Mouse (Mus musculus): Measurements from ENCODE around the gene Cbx7. TPM values are rescaled to one million over a fixed set of nuclear protein-coding genes. Genes with fewer than 3 reads are reported as not detected.

The Cbx7 gene
- 4.3 and 5.0 TPM in 2 replicates for polyA plus RNA-seq (2014; fragmentation: Nextera tagmentation; extraction: Ambion mirVana)

DNA sequence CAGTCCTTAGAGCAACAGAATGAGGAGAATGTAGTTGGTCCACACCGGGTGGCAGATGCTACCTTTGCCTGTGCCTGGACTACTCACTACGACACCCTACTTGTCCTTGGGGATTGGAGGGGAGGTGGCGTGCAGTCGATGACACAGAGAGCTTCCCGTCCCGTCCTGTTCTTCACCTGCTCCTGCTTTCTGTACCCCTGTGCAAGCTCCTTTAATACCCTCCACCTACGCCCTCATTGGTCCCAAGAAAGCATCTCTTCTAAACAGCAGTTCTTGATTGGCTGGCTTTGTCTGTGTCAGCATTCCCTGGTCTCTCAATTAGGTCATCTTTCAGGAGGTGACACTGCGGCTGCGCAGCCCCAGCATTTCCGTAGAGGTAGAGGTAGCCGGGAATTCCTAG lies at the start of gene Cbx7:
Gene Cbx7, minus strand, starts transcription at position 180 of the 400 bp plus-strand sequence.
- Histone ChIP-seq H3K27me3 (ENCODE audit: control insufficient read depth, insufficient read depth, low read length) (no peaks in the 10 kb centered on the region), H3K4me2 (ENCODE audit: low read depth, low read length) (no peak within 1 kb of the TSS), H3K36me3 (ENCODE audit: control insufficient read depth, insufficient read depth, low read length) (no peaks in the 10 kb centered on the region), H3K4me1 (ENCODE audit: control insufficient read depth, insufficient read depth, low read length) (no peaks in the 10 kb centered on the region), H3K9ac (replicated peaks; ENCODE audit: low read depth, low read length) (no peak within 1 kb of the TSS), H3K9me3 (ENCODE audit: control insufficient read depth, low read length) (no peaks in the 10 kb centered on the region), H3K4me3 (ENCODE audit: low read depth, low read length) (no peak within 1 kb of the TSS), H3K27ac (ENCODE audit: low read depth, low read length) (no peak within 1 kb of the TSS)
- 93% methylated on average over 11 of the region's 11 CpGs for WGBS
- ATAC-seq (ENCODE audit: low read depth): no peak

DNA sequence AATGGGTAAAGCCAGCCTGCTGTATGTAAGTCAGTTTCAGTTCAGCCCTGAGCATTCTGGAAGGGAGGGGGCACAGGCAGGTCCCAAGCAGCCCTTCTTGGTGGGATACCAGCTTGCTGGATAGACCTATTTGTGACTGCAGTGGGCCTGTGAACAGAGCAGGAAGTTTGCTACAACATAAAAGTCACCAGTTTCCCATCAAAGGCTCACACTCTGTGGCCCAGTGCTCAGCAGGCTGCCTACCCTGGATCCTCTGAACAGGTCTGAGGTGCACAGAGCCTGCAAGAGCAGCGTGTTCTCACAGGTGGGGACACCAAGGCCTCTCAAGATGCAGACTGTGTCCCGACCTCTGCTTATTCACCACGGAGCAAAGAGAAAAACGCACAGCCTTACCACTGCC lies 49.6 kb upstream of the Cbx7 start:
- Histone ChIP-seq H3K4me1 (ENCODE audit: control insufficient read depth, insufficient read depth, low read length) (no peaks in the 10 kb centered on the region), H3K27ac (ENCODE audit: low read depth, low read length) (peak overlapping the region; percentile 24; the same call in 1 of the 2 replicates), H3K9ac (replicated peaks; ENCODE audit: low read depth, low read length) (no peak overlapping the region), H3K9me3 (ENCODE audit: control insufficient read depth, low read length) (no peaks in the 10 kb centered on the region), H3K4me2 (ENCODE audit: low read depth, low read length) (no peak overlapping the region), H3K27me3 (ENCODE audit: control insufficient read depth, insufficient read depth, low read length) (peaks cover 10% of the 10 kb centered on the region), H3K36me3 (ENCODE audit: control insufficient read depth, insufficient read depth, low read length) (no peaks in the 10 kb centered on the region), H3K4me3 (ENCODE audit: low read depth, low read length) (no peak overlapping the region)
- ATAC-seq (ENCODE audit: low read depth): no peak
- WGBS: 72% methylated on average over 4 of the region's 4 CpGs

DNA sequence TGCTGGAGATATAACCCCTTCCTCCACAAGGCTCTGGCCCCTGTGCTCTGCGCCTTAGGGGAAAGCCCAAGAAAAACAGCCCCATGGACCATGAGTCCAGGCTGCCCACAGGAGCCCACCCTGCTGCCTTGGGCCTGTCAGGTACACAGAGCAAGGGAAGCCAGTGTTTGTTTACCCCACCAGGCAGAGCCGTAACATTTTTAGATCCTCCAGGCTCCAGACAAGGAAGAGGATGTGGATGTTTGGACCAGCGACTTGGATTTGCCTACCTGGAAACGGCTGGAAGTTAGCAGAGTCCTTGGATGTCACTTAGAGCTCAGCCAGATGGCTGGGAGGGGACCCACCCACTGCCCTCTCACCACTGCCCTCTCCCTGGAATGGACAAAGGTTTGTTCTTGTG lies 48.7 kb upstream of the Cbx7 start:
- Histone ChIP-seq H3K4me1 (ENCODE audit: control insufficient read depth, insufficient read depth, low read length) (no peaks in the 10 kb centered on the region), H3K4me2 (ENCODE audit: low read depth, low read length) (no peak overlapping the region), H3K9me3 (ENCODE audit: control insufficient read depth, low read length) (no peaks in the 10 kb centered on the region), H3K4me3 (ENCODE audit: low read depth, low read length) (no peak overlapping the region), H3K36me3 (ENCODE audit: control insufficient read depth, insufficient read depth, low read length) (no peaks in the 10 kb centered on the region), H3K9ac (replicated peaks; ENCODE audit: low read depth, low read length) (no peak overlapping the region), H3K27ac (ENCODE audit: low read depth, low read length) (no peak overlapping the region), H3K27me3 (ENCODE audit: control insufficient read depth, insufficient read depth, low read length) (peaks cover 18% of the 10 kb centered on the region)
- WGBS: 80% methylated on average over 4 of the region's 4 CpGs
- no peak for ATAC-seq (ENCODE audit: low read depth)

DNA sequence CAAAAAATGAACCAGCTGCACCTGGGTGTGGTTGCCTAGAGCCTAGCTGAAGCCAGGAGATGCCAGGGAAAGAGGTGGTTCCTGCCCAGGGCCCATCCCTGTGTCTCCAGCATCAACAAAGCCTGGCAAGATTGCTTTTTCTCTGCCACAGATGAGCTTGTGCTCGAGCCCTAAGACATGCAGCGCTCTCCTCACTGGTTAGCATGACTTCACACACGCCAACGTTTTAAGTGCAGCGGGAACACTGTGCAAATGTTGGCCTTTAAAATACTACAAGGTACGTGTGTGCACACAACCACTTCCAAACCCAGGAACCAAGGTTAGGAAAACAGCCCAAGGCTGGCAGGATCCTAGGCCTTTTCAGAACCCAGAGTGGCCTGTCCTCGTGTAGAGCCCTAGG lies 48.3 kb upstream of the Cbx7 start:
- no peak for ATAC-seq (ENCODE audit: low read depth)
- H3K9ac ChIP-seq (replicated peaks; ENCODE audit: low read depth, low read length): no peak overlapping the region
- no peaks in the 10 kb centered on the region for H3K9me3 ChIP-seq (ENCODE audit: control insufficient read depth, low read length)
- no peak overlapping the region for H3K4me3 ChIP-seq (ENCODE audit: low read depth, low read length)
- WGBS: 84% methylated on average over 7 of the region's 7 CpGs
- H3K36me3 ChIP-seq (ENCODE audit: control insufficient read depth, insufficient read depth, low read length): no peaks in the 10 kb centered on the region
- H3K4me2 ChIP-seq (ENCODE audit: low read depth, low read length): no peak overlapping the region
- H3K27me3 ChIP-seq (ENCODE audit: control insufficient read depth, insufficient read depth, low read length): peaks cover 22% of the 10 kb centered on the region
- peaks cover 3% of the 10 kb centered on the region; the same call in 1 of the 2 replicates for H3K4me1 ChIP-seq (ENCODE audit: control insufficient read depth, insufficient read depth, low read length)
- no peak overlapping the region for H3K27ac ChIP-seq (ENCODE audit: low read depth, low read length)

DNA sequence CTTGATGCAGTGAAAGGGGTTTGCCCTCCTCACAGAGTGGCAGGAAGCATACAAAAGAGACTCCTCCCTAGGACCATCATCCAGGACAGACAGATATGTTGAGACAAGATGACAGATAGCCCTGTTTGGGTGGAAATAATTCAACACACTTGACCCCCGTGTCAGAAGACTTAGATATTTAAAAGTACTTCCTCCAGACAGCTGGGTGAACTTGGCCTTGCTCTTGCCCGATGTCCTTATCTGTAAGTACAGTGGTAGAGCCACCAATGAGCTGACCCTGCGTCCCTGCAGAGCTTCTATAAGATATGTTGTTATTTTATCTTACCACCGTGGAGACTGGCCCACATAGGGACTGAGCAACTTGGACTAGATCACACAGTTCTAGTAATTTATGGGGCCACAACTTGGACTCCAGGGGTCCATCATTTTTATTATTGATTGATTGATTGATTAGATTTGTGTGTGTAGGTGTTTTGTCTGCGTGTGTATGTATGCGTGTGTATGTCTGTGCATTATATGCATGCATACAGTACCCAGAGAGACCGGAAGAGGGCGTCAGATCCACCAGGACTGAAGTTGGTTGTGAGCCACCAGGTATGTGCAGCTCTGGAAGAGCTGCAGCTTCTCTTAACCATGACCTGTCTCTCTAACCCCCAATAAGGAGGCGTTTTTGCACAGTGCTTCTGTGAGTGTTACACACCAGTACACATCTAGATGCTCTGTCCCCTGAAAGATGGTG lies 45.8 kb upstream of the Cbx7 start:
- ATAC-seq (ENCODE audit: low read depth): no peak
- H3K9ac ChIP-seq (replicated peaks; ENCODE audit: low read depth, low read length): no peak overlapping the region
- H3K9me3 ChIP-seq (ENCODE audit: control insufficient read depth, low read length): no peaks in the 10 kb centered on the region
- H3K27me3 ChIP-seq (ENCODE audit: control insufficient read depth, insufficient read depth, low read length): peaks cover 31% of the 10 kb centered on the region
- no peak overlapping the region for H3K27ac ChIP-seq (ENCODE audit: low read depth, low read length)
- H3K4me1 ChIP-seq (ENCODE audit: control insufficient read depth, insufficient read depth, low read length): peaks cover 20% of the 10 kb centered on the region; the same call in 1 of the 2 replicates
- H3K36me3 ChIP-seq (ENCODE audit: control insufficient read depth, insufficient read depth, low read length): no peaks in the 10 kb centered on the region
- H3K4me3 ChIP-seq (ENCODE audit: low read depth, low read length): no peak overlapping the region
- H3K4me2 ChIP-seq (ENCODE audit: low read depth, low read length): no peak overlapping the region
- 90% methylated on average over 9 of the region's 9 CpGs for WGBS

DNA sequence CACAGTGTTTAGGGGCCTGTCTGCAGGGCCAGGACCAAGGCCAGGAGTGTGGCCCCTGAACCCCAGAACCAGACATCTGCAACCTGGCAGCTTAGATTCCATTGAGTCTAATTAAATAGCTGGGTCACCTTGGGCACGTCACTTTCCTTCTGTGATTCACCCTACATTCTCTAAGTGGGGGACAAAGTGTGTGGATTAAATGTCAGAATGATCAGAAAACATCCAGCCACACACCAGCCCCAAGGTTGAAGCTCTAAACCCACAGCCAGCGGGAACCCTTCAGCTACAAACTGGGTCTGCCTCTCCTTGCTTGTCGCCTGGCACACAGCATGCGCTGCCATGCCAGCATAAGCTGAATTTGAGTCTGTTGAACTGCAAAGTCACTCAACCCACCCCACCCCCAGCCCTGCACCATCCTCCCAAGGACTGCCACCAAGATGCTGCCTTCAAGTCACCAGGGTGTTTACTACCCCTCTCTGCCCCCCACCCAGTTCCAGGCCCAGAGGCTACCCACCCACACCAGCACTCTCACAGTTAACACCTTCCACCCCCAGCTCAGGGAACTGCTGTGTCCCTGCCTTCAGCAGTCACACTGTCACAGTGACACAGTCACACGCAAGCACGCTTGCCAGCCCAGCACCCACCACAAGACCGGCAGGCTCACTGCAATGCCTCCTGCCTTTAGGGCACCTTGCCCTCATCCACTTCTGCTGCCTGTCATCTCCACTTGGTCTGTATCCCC lies 44.5 kb upstream of the Cbx7 start:
- H3K27ac ChIP-seq (ENCODE audit: low read depth, low read length): no peak overlapping the region
- peaks cover 31% of the 10 kb centered on the region for H3K27me3 ChIP-seq (ENCODE audit: control insufficient read depth, insufficient read depth, low read length)
- H3K4me3 ChIP-seq (ENCODE audit: low read depth, low read length): no peak overlapping the region; the same call in 1 of the 2 replicates
- H3K9me3 ChIP-seq (ENCODE audit: control insufficient read depth, low read length): no peaks in the 10 kb centered on the region
- WGBS: 59% methylated on average over 7 of the region's 7 CpGs
- no peak overlapping the region for H3K9ac ChIP-seq (replicated peaks; ENCODE audit: low read depth, low read length)
- H3K4me1 ChIP-seq (ENCODE audit: control insufficient read depth, insufficient read depth, low read length): peaks cover 20% of the 10 kb centered on the region; the same call in 1 of the 2 replicates
- no peak for ATAC-seq (ENCODE audit: low read depth)
- H3K4me2 ChIP-seq (ENCODE audit: low read depth, low read length): peak overlapping the region; percentile 91
- H3K36me3 ChIP-seq (ENCODE audit: control insufficient read depth, insufficient read depth, low read length): no peaks in the 10 kb centered on the region

DNA sequence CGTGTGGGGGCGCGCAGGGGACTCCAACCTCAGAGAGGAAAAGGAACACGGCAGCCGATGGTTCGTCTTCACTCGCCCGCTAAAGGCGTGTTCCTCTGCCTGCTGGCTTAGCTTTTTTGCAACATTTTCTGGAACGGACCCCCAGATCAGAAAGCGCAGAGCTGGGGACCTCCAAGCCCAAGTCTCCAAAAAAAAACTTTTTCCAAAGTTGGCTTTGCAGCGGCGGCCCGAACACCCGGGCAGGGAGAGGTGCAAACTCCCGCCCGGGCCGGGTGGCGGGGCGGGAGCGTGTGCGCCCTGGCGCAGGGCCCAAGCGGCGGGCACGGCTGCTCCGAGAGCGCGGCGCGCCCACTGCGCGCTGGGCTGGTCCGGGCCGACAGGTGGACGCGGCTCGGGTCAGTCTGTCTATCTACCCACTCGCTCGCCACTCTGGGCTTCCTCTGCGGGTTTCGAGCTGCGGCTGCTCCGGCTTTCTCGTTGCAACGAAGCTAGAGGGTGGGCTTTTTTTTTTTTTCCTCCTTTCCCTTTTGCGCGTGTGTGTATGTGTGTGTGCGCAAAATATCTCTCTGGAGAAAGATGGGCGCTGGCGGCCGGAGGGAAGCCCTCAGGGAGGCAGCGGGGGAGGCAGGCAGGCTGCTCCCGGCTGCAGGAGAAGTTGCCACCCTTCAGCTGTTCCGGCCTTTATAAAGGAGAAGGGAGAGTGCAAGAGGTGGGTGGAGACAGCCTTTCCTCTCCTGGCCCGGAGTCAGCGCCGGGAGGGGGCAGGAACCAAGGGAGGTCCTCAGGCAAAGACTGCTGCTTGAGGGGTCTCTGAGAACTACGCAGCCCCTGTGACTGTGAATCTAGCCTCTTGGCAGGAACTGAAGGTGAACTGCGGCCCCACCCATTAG lies 43.6 kb upstream of the Cbx7 start, which contains the start of gene Pdgfb:
Gene Pdgfb, minus strand, starts transcription at position 657 of the 890 bp plus-strand sequence.
- no peak for ATAC-seq (ENCODE audit: low read depth)
- H3K9me3 ChIP-seq (ENCODE audit: control insufficient read depth, low read length): no peaks in the 10 kb centered on the region
- peak within 1 kb of the TSS; percentile 73 for H3K4me3 ChIP-seq (ENCODE audit: low read depth, low read length)
- H3K4me1 ChIP-seq (ENCODE audit: control insufficient read depth, insufficient read depth, low read length): peaks cover 20% of the 10 kb centered on the region; the same call in 1 of the 2 replicates
- under 1% methylated on average over 43 of the region's 60 CpGs for WGBS
- H3K4me2 ChIP-seq (ENCODE audit: low read depth, low read length): peak within 1 kb of the TSS; percentile 91
- peak within 1 kb of the TSS; percentile 80 for H3K9ac ChIP-seq (replicated peaks; ENCODE audit: low read depth, low read length)
- no peaks in the 10 kb centered on the region for H3K36me3 ChIP-seq (ENCODE audit: control insufficient read depth, insufficient read depth, low read length)
- no peak within 1 kb of the TSS for H3K27ac ChIP-seq (ENCODE audit: low read depth, low read length)
- peaks cover 31% of the 10 kb centered on the region for H3K27me3 ChIP-seq (ENCODE audit: control insufficient read depth, insufficient read depth, low read length)

DNA sequence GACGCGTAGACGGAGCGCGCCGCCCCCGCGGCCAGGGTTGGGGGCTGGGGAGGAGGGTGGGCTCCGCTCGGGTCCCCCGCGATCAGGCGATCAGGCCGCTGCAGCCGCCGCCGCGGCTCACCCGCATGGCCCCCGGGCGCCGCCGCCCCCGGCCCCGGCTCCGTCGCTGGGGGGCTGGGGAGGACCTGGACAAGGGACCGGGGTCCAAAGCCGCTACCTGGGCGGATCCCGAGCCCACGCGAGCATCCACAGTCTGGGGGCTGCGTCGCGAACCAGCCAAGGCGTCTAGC lies 43.1 kb upstream of the Cbx7 start:
- H3K9me3 ChIP-seq (ENCODE audit: control insufficient read depth, low read length): no peaks in the 10 kb centered on the region
- no peak overlapping the region for H3K27ac ChIP-seq (ENCODE audit: low read depth, low read length)
- H3K27me3 ChIP-seq (ENCODE audit: control insufficient read depth, insufficient read depth, low read length): peaks cover 31% of the 10 kb centered on the region
- H3K4me3 ChIP-seq (ENCODE audit: low read depth, low read length): peak overlapping the region; percentile 73
- peak overlapping the region; percentile 91 for H3K4me2 ChIP-seq (ENCODE audit: low read depth, low read length)
- no peak for ATAC-seq (ENCODE audit: low read depth)
- WGBS: 0% methylated on average over 26 of the region's 37 CpGs
- H3K36me3 ChIP-seq (ENCODE audit: control insufficient read depth, insufficient read depth, low read length): no peaks in the 10 kb centered on the region
- H3K4me1 ChIP-seq (ENCODE audit: control insufficient read depth, insufficient read depth, low read length): peaks cover 20% of the 10 kb centered on the region; the same call in 1 of the 2 replicates
- H3K9ac ChIP-seq (replicated peaks; ENCODE audit: low read depth, low read length): peak overlapping the region; percentile 80

Measured in neural tube, embryonic 14.5 days (tissue).